Mouse (Mus musculus): ENCODE results near the gene Tbx1.

- TF ChIP-seq CTCF (conservative IDR thresholded peaks at IDR 0.05; ENCODE audit: low read length) (no peak), NANOG (IDR thresholded peaks at IDR 0.05; ENCODE audit: borderline replicate concordance, low read length) (no peak)
Observed at GRCm38 (mm10) chr16:18581050-18581622, 9.3 kb downstream of the Tbx1 start.

Data from E14TG2a.4 (cell line).